Mouse (Mus musculus) gastrocnemius, postnatal 4 days (tissue): Measurements from ENCODE around the gene Dscam. TPM values are rescaled to one million over a fixed set of nuclear protein-coding genes. Genes with fewer than 3 reads are reported as not detected.
A peak's percentile ranks its signal among the peaks of the same experiment; 100 is the strongest.

Experiments
- DNase-seq, 2 experiments: peaks; one replicate each; pipeline ENCODE4 v3.0.0; 2021 to 2022; ENCODE audit warnings: low spot score in 2 of 2, mixed read lengths in 2 of 2
- total RNA-seq, 2 experiments: library from RNA; stranded (reverse); gene quantifications; 2 replicates each; pipeline ENCODE4 v1.2.3; 2021

Gene Dscam
- total RNA-seq, 2 experiments from 2014 or later = 0.15 to 0.16 TPM

DNA sequence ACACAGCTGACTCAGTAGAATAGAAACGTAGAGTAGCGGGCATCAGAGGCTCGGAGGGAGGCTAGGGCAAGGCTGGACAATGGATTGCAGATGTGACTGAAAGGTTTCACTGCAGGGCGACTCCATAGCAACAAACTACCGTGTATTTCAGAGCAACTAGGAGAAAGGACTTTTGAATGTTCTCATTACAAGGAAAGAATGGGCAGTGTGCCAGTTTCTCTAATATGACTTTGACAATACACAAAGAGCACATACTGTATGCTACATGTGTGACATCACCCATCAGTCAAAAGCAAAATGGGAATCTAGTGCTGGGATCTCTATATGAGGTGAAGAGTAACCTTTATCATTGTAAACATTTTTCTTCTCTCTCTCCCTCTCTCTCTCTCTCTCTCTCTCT lies 382.3 kb downstream of the Dscam start:
- DNase-seq = no peak

DNA sequence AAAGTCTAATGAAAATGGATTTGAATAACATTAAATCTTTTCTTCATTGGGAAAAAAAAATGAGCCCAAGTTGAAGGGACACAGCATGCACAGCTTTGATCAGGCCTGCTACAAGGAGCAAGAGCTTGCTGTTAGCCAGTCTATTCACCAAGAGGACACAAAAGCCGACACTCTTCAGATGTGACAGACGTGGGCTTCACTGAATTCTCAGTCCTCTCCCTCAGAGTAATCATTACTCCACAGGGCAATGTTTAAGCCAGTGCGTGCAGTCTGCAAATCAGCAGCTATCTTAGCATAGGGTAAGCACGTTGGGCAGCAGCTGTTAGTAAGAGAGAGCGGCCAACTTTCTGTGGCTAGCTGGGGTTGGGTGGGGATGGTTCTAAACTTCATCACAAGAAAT lies 391.5 kb downstream of the Dscam start:
- DNase-seq = no peak

DNA sequence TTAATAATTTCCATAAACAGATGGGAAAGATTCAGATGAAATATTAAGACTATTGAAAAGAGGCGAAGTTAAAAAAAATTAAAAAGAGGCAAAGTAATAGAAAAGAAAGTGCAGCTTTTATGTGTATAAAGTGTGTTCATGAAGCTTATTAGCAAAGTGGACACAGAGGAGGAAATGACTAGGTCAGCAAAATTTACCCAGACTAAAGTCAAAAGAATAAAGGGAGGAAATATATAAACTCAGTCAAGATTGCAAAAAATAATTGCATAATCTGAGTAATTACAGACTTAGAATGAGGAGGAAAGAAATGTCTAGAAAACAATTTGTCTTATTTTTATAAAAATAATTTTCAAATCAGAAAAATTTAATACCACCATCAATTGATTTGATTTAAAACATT lies 396.3 kb downstream of the Dscam start:
- no peak for DNase-seq

DNA sequence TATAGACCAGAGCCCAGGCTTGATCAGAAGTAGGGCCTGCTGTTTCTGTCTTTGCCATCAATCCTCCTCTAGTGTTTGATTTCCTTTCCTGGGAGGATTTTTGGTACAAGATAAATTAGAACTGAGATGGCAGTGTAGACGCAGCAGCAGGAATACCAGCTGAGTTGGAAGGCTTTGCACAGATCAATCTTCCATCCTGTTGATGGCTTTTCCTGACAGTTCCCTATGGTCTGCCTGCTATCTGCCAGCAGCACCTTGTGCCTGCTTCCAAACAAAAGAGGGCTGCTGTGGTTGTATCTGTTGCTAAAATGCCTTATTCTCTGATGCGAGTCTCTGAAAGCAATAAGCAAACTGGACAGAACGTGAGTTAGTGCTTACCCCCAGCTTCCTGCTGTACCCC lies 402.6 kb downstream of the Dscam start:
- DNase-seq = no peak

DNA sequence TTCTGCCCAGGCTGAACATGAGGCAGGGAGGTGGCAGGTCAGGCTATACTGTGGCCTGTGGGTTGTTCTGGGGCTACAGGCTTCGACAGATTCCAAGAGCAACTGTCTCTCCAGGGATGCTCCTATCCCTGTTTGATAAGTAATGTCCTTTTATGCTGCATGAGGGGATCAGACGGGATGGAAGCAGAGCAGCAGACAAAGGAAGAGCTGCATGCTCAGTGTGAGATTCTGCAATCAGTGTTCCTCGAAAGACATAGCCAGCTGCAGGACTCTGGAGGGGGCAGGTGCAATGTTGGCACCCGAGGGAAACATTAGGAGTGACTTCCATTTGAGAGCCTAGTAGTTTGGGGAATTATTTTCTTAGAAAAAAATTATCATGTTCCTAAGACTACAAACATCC lies 403.0 kb downstream of the Dscam start:
- DNase-seq = no peak

DNA sequence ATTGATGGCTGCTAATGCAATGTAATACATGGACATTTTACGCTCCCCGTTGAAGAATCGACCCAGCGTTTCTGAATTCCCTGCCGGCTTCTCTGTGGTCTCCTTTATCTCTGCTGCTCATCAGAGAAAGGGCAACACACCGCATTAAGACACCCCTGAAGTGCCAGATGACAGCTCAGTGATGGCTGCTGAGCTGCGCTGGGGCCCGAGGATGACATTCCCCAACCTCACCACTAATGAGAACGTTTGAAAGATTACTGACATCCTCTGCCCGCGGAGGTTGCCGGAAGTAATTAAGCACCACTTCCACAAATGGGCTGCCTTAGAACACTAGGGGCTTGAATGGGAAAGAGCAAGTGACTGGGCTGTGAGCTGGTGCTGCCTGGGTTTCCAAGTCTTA lies 409.3 kb downstream of the Dscam start:
- DNase-seq = no peak

DNA sequence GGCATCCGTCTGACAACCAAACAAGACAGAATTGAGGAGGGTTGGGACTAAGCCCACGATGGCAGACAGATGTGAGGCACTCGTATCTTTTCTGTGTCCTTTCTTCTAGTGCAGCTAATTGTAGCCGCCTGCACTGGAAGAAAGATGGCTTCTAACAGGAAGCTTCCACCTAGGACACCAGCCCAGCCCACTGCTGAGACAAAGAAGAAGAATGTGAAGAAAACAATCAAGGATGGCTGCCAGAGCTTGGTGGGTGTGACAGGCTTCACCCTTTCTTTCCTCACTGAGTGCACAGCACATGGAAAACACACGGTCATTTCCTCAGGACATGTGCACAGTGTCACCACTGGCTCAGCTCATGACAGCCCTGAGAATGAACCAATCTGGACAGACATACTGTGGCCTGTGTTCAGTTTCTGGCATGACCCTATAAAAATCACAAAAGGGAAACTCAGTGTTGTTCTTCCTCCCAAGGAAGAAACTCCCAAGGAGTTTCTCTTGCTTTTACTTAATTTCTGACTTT lies 411.4 kb downstream of the Dscam start:
- DNase-seq = no peak

DNA sequence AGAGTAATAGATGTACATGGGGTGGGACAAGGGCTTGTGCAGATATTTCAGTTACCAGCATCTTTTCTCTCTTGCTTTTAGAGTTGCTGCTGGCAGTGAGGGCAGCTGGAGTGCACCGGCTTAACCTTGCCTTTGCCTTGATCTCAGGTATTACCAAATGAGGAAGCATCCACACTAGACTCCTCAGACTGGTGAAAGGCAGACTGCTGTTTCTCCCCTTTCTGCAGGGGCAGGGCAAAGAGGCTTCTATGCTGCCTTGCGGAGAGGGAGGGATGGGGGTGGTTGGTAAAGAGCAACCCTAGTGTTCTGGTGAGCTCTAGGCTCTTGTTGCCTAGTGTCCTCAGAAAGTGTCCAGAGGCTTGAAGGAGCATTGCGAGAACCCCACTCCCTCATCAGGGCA lies 412.2 kb downstream of the Dscam start:
- no peak for DNase-seq

DNA sequence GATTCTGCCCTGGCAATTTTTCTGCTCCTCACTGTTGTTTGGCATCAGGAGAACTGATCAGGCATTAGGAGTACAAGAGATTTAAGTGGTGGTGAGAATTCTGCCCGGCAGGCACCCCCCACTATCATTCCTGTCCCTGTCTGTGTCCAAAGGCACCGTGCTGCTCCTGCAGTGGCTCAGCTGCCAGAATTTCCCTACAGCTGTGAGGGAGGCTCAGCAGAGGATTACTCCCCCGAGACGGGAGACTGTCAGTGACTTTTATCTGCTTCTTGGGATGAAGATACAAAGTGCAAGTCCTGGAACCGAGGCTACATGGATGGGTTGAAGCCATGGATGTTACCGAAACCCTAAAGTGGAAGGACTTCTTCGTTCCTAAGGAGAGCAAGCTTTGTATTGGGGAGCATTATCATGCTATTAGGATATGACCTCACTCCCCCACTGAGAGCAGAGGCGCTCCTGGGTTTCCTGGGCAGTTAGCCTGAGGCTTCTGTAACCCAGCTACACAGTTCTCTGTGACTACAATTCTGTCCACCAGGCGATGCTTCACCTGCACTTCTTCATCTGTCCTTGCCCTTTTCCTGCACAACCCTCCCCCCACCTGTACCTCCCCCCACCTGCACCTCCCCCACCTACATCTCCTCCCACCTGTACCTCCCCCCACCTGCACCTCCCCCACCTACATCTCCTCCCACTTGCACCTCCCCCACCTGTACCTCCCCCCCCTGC lies 412.8 kb downstream of the Dscam start:
- DNase-seq = peak in 1 of 2 experiments; percentile 20

DNA sequence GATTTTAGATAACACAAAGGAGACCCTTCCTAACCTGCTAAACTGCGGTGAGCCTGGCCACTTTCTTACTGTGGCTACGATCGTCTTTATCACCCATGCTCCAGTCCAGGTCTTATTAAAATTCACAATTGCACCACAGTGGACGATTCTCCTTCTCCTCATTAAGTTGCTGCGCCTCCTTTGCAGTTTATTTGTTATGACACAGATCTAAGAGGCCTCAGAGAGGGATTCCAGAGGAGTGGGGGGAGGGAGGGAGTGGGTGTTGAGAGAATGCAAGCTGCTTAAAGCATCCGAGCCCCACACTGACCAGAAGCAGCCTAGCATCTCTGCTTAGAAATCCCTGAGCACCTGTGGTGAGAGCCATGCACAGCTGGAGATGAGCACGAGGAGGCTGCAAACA lies 413.6 kb downstream of the Dscam start:
- no peak for DNase-seq

DNA sequence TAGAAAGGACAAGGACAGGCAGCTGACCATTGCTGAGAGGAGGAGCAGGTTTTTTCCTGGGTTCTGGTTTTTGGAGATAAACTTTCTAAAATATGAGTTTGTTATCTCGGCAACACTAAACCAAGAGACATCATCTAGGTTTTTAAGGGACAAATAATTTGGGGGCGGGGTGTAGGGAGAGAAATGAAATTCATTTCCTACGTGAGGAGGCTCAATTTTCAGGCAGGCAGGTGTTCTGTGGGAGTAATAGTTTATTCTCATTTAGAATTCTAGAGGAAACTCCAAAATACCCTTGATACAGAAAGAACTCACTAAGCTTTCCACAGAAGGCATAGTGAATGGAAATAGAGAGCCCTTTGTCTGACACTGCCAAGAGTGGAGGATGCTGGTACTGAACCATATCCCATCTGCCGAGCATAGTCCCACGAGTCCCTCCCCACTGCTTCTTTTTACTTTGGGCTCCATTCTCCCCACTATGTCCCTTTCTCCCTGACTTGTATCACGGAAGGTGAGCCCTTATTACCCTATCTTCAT lies 415.5 kb downstream of the Dscam start:
- no peak for DNase-seq

DNA sequence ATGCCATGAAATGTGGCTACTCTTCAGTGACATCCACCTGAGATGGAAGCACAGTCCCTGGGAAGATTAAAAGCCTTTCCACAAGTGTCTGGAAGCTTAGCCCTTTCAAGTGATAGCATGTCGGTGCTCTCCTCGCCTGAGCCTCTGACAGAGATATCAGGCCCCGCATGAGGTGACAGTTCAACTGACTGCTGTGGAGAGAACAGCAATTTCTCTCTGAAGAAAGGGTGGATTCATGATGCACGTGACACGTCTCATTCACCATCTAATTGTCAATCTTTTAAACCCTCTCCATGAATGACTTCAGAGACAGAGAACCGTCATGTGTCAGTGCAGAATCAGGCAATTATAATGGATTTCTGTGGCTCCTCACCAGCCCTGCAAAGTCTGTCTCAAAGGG lies 416.2 kb downstream of the Dscam start:
- no peak for DNase-seq

DNA sequence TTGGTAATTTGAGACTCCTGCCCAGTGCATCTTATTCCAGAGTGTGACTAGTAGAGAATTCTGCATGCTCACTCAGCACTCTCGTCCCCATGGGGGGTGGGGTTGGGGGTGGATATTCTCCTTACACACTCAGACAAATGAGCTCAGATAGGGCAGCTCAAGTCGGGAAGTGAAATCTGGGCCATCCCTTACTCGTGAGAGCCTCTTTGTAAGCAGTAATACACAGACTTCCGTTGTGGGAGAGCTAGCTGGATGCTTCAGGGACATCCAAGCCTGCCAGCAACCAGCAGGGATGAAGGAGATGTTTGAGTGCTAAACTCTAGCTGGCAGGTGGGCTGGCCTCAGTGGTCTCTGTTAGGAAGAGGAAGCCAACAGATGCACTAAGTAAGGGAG lies 416.8 kb downstream of the Dscam start:
- no peak for DNase-seq

DNA sequence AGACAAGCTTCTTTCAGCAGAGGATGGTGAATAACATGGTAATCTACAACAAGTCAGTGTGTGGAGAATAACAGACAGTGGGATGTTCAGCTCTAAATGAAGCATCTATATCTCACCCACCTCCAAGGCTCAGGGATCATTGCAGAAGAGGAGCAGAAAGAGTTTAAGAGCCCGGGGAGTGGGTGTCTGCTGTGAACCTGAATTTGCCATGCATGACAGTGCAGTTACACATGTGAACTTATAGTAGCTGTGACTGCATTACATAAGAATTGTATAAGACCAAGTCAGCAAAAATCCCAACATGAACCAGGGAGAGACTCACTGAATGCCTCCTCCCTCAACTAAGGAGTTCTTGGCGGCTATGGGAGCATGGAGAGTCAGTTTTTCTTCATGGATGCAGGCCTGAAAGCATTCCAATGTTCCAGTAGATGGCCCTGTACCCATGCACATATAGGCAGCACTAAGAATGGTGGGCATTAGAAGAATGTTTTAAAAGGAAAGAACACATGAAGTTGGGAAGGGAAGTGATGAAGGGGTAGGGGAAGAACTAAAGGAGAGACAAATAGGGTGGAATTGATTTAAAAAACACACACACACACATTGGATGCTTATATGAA lies 417.3 kb downstream of the Dscam start:
- DNase-seq = no peak

DNA sequence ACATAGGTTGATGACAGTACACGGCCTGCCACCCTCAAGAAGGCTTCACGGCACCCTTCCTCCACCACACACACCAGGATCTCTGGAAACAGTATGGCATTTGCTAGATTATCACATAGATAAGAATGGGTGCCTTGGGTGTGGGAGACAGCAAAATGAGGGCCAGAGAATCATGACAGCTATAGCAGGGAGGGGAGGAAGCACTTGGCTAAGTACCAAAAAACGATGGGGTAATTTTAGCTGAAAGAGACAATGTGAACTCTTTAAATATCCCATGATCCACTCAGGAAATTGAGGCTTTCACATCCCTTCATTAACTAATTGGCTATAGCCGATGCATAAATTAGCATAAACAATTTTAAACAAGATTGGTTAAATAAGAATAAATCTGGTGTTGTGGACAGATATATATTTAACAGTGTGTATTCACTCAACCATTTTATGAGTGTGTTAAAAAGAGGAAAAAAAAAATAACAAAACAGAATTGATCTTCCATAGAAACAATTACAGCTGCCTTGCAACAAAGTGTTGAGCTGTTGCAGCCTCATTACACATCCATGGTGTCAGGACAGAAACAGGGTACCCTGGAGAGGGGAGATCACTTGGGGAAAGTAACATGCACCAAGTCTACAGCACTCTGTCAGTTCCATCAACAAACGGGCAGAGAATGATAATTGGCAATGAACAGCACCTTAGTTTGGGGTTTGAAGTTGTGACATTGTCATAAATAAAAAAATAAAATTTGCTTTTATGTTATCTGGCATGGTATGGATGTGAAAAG lies 427.9 kb downstream of the Dscam start:
- no peak for DNase-seq

DNA sequence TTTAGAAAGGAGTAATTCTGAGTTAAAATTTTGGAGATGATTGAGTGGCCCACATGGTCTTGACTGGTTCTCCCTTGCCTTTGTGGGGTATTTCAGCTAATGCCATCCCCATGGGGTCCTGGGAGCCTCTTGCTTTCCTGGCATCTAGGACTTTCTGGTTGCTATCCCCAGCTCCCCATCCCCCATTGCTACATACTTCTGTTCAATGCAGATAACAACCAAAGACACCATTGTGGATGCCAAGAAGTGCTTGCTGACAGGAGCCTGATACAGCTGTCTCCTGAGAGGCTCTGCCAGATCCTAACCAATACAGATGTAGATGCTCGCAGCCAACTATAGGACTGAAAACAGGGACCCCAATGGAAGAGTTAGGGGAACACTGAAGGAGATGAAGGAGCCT lies 429.2 kb downstream of the Dscam start:
- no peak for DNase-seq

DNA sequence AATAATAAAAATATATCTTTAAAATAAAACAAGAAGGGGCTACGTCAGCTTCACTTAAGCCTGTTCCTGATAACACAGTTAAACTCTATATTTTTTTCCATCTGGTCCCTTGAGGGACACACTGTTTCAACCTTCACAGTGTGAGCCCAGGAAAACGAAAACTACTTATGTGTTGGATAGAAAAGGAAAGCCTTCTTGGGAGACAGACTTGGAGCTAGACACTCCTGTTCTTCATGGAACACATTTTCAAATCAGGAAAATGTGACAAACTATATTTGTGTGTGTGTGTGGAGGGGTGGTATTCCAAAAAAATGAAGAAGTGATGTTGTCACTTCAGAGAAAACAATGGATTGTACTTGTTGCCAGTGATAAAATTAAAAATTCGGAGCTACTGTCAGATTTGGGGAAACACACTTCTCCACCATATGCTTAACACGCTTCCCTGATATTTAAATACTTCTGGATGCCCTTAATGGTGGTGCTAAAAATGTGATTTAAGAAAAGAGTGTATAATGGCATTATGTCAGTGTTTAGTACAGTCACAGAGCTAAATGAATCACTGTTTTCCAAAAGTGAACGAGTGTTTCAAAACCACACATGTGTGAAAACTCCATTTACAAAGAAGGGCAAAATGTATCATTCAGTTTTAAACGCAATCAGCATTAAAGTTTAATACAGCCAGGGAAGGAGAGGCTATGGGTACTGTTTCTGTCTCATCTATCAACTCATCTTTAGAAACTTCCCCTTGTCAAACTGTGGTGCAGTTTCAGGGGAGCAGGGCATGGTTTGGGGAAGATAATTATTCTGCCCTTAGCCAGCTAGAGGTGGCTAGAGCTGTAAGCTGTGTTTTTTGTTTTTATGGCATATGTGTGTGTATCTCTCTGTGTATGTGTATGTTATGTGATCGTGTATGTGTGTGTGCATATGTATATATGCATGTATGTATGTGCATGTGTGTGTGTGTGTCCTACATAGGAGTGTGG lies 430.2 kb downstream of the Dscam start:
- DNase-seq = no peak

DNA sequence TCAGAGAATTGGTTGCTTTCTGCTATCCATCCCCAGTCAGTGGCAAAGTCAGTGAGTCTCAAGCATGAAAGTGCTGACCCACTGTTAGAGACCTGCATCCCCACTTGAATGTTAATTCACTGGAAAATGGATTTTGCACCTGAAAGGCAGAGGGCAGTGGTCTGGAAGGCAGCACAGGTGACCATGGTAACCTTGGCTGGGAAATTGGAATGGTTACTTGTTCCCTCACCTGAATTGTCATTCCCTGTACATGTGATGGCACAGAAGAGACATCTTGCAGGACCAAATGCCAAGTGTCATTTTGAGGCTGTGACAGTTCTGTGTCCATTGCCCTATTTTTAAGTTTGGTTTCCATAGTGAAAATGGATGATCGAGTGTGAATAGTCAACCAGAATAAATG lies 434.1 kb downstream of the Dscam start:
- no peak for DNase-seq

DNA sequence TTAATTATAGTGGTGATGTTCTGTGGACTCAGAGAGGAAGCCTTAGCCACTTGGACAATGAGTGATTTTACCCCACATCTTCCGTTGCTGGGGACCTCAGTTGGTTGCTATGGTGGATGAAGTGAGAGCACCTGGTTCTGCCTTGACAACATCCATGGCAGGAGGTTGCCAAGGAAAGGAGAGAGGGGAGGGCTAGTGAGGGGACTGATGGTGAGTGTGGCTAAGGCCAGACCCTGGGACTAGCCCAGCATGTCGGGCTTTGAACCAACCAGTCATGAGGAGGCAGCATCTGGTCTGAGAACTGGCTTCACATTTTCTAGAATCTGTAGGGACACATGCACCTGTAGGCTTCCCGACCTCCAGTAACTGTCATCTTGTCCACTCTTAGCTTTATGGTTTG lies 439.7 kb downstream of the Dscam start:
- DNase-seq = no peak

DNA sequence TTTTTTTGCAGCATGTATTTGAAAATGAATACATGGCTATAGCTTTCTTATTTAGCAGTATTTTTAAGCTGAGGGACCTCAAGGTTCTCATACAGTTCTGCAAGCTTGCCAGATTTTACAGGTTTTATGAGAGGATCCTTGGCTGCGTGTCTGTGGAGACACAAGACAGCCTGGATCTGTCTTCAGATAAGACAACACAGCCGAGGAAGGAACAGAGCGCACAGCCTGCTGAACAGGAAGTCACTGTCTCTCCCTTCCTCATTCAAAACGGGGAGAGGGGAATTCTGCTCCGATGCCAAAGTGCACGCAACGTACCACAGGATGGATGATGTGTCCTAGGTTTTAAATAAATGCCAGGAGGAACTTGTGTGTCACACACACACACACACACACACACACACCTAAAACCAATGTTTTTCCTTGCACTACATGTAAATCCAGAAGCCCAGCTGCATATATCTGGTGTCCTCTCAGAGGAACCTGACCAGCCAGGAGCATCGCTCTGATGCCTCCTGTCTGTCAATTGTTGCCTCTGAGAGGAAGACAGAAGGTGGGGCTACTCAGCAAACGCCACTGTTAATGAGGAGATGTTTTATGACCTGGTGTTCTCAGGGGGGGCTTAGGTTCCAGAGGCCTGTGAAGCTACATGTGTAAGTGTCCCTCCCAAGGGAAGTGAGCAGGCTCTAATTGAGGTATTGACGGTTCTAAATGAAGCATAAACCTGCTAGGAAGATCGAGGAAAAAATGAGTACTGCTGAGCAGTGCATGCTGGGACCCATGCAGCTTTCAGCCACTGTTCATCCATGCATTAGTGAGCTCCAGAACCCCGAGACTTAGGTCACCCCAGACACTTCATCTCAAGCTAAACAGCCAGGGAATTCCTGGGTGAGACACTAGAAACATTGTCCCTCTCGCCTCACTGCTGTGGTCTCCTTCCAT lies 442.4 kb downstream of the Dscam start:
- DNase-seq = no peak
